Mouse (Mus musculus) liver (tissue): ENCODE results near the gene Tmprss9.
A peak's percentile ranks its signal among the peaks of the same experiment; 100 is the strongest.

Source experiments
- DNase-seq: peaks from one replicate; pipeline ENCODE4 v3.0.0-alpha.2; 2020; ENCODE audit warnings: mixed read lengths

The Tmprss9 gene

DNA sequence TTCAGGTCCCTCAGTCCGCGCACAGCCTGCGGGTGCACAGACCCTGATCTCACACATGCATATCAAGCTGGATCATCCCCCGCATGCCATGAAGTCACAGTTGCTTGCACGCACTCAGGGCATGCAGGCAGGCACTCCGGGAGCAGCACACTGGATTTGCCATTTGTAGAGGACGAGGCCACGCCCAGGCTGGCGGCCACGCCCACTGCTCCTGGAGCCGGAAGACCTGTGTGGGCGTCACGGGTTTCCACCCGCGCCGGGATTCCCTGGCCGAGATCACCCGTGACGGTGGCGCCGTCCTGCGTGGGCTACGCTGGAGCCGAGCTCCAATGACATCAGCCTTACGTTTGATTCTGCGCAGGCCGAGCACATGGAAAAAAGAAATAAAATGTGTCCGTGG lies 68.0 kb downstream of the Tmprss9 start:
- DNase-seq: peak; percentile 89

- no peak for DNase-seq
These were observed 68.8 kb downstream of the Tmprss9 start for GRCm38 (mm10) chr10:80940320-80940987.

DNA sequence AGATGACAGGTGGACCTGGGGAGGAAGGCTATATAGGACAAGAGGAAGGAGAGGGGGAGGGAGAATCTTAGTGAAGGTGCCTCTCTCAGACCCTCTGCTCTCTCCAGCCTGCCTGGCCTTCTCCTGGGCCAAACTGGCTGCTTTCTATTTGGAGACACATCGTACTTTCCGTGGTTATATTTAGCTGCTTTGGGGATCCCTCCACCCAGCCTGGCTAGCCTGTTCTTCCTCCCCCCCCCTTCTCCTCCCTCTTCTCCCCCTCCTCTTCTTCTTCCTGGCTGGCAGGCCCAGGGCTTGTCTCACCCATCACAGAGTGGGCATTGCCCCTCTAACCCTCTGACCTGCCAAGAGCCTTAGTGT lies 69.3 kb downstream of the Tmprss9 start:
- no peak for DNase-seq

- DNase-seq: no peak
These were observed 71.3 kb downstream of the Tmprss9 start for GRCm38 (mm10) chr10:80942919-80943318.

- no peak for DNase-seq
These were observed 72.1 kb downstream of the Tmprss9 start for GRCm38 (mm10) chr10:80943701-80944100.

- DNase-seq: no peak
These were observed 72.6 kb downstream of the Tmprss9 start for GRCm38 (mm10) chr10:80944231-80944630.

- DNase-seq: no peak
These were observed 75.2 kb downstream of the Tmprss9 start for GRCm38 (mm10) chr10:80946684-80947437.

DNA sequence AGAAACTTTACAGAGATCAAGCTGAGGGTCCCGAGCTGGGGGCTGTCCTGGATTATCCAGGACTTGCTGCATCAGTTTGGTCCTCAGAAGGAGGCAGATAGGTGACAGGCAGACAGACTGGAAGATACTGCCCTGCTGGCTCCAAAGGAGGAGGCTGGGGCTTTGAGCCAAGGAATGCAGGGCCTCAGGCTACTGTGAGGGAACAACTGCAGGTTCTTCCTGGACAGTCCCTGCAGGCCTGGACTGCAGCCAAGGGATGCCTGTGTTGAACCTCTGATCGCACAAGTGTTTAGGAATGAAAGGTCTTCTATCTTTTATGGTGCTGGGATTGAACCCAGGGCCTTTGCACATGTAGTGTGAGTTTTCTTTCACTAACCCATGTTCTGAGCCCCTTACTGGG lies 76.2 kb downstream of the Tmprss9 start:
- no peak for DNase-seq

GRCm38 (mm10) chr10:80948570-80948969 lies 76.9 kb downstream of the Tmprss9 start:
- peak; percentile 50 for DNase-seq

DNA sequence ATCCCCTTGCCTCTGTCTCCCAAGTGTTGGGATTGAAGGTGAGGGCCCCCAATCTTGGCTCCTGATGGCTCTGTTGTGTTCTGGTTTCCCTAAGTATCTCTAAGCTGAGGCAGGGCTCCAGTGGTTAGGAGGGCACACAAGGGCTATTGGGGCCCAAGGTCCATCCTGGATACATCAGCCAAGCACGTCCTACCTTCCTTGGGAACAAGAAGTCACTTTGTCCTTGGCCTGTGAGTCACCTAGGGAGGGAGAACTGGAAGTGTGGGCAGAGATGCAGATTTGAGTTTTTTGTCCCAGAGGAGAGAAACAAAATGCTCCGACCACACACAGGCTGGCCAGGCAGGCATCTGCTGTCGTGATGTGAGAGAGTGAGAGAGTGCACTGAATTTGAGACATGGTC lies 77.4 kb downstream of the Tmprss9 start:
- no peak for DNase-seq
